Mouse (Mus musculus): ENCODE measurements around the gene Pgr.

DNA sequence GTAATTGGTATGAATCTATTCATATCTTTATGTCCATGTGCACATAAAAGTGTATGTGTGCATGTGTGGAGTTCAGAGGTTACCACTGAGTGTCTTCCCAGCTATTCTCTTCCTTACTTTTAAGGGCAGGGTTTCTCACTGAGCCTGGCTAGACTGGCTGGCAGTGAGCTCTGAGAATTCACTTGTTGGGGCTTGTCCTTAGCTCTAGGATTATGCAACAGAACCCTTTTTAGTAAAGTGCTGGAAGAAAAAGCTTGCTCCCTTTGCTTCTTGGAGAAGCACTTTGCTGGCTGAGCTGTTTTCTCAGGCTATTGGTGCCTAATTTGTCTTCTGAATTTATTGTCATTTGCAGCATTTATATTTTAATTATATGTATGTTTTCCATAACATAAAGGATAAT is 53.7 kb downstream of the Pgr start:
- TF ChIP-seq CTCF (IDR thresholded peaks at IDR 0.05; ENCODE audit: extremely low read depth, insufficient read depth, low read length) (no peak), POLR2A (IDR thresholded peaks at IDR 0.05; ENCODE audit: extremely low read depth, insufficient read depth, low read length) (no peak)
